Mouse (Mus musculus): Measurements from ENCODE around the gene AU041133.
"Not testable (repeated sequence)": the region's sequence is repeated elsewhere in the genome, so short reads cannot be mapped to it uniquely, and the experiment has no call there.

AU041133 gene

DNA sequence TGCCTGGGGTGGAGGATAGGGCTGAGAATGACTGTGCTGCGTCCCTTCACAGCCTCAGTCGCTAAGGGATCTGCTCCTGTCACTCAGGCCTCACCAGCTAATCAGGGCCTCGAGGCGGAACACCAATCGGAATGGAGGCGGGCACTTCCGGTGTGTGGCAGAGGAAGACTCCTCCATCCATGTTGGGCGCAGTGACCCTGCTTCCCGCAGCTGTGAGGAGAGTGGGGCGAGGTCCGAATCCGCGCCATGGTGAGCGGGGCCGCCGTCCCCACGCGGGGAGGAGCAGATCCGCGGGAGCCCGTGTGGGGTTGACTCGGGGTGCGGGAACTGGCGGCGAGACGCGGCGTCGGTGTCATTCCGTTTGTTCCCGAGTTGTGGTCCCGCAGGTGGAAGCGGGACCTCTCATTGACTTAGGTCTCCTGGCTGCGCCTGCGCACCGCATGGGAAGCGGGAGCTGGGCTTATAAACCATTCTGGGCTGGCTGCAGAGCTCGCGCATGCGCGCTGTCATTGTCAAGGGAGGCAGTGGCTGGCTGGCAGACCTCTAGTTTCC, at the start of gene AU041133:
TSS of gene AU041133 (plus strand) at position 164 of the 552 bp plus-strand sequence.
- DNase-seq (ENCODE audit: low spot score in 2 of 2), result peak; percentile 90 to 93

DNA sequence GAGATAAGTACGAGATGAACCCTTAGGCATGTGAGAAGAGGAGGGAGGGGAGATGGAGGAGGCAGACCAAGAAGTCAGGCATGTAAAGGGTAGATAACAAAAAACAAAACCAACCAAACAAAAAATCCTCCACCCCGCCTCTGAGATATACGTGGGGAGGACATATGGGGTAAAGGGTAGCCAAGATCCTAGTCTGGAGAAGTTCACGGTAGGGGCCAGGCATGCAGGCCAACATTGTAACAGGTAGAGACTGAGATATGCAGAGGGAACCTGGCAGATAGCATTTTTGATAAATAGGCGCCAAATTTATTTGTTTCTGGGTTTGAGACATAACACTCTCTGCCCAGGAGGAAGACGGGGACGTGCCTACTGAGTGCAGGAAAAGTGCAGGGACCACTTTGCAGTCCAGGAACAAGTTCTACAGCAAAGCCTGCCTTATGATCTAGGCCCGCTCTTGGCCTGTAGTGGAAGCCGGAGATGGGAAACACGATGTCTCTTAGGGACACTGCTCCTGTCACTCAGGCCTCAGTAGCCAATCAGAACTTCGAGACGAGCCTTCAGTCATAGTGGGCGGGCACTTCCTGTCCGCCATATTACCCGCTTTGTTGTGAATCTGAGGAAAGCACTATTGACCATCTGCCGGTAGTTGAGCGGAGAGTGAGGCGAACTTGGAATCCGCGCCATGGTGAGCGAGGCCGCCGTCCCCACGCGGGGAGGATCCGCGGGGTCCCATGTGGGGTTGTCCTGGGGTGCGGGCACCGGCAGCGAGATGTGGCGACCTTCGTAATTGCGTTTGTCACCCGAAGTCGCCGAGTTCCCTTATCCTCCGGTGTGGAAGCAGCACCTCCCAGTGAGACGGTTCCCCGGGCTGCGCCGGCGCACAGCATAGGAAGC, 44.8 kb upstream of the AU041133 start, which contains the start of gene BC024063:
TSS of gene BC024063 (plus strand) at position 626 of the 894 bp plus-strand sequence.
- peak; percentile 58 to 71 for DNase-seq (ENCODE audit: low spot score in 2 of 2)

DNA sequence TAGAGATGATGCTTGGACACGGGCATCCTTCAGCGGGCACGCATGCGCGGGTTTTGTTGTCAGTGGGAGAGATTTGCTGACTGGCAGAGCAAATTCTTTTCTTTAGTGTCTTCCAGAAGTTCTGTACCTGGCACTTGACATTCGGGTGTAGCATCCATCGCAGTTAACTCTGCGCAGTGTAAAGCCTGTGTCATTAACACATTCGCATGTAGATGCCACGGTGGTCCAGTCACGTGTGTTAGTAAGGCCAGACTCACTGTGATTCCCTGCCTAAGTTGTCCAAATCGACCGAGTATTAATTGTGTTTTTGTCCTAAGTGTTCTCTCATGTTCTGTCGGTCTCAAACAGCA, 44.2 kb upstream of the AU041133 start:
- DNase-seq (ENCODE audit: low spot score in 2 of 2), result not testable (repeated sequence)

DNA sequence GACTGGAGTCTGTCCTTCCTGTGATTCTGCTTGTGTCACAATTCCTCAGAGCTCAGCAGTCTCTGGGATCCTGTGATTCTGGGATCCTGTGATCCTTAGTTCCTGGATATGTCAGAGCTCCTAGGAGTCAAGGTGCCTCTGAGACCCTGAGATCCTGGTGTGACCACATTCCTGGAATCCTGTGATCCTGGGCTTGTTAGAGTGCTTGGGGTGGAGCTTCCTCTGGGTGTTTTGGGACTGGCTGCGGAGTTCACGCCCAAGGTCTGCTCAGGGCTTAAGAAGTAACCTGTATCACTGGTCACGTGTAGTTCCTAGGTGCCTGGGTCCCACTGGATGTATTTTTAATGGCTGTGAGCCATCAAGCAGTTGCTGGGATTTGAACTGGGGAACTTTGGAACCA, 10.6 kb upstream of the AU041133 start:
- DNase-seq (ENCODE audit: low spot score in 2 of 2), result no peak

DNA sequence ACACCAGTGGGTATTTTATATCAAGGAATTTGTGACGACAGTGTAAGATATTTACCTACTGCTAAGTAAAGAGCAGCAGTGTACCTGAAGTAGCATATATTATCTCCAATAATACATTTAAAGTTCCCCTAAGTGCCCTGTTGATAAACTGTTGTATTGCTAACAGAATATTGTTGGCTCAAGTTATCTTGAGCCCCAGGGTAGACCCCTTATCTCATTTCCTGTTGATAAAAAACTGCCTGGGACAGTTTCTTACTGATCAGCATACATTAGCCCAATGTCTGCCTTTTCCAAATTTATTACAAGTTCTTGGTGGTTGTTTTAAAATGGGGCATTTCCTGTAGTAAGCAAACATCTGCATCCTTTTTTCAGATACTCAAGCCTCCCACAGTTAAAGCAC, 17.5 kb downstream of the AU041133 start:
- no peak for DNase-seq (ENCODE audit: low spot score in 2 of 2)

DNA sequence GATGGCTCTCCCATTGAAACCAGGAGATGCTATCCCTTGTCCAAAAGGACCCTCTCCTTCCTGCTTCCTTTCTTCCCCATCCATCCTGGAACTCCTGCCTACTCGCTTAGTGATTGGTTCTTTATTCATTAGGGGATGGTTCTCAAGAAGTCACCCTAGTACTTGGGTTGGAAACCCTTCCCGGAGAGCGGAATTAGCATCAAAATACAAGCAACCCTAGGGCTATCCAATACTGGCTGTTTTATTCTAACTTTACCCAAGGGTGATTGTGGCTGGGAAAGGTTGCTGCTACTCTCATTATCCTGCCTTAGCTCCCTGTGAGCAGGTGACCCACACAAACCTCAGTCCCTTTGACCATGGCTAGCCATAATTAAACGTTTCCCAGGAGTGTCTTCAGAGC, 19.8 kb downstream of the AU041133 start:
- DNase-seq (ENCODE audit: low spot score in 2 of 2), result no peak

DNA sequence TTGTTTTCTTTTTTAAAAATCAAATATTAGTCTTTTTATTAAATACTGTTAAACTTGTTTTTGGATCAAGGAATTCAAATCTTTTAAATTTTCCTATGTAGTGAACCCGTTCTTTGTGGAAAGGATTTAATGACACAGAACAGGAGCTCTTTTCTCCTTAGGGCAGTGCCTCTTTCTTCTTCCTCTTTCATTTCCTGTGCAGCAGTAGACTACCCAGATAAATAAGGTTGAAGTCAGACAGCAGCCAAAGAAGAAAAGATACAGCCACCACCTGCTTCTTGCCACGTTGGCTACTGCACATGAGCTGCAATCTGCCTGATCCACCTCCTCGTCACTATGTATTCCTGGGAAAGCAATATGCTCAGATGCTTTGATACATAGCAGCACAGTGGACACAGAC, 40.0 kb downstream of the AU041133 start:
- DNase-seq (ENCODE audit: low spot score in 2 of 2), result no peak

DNA sequence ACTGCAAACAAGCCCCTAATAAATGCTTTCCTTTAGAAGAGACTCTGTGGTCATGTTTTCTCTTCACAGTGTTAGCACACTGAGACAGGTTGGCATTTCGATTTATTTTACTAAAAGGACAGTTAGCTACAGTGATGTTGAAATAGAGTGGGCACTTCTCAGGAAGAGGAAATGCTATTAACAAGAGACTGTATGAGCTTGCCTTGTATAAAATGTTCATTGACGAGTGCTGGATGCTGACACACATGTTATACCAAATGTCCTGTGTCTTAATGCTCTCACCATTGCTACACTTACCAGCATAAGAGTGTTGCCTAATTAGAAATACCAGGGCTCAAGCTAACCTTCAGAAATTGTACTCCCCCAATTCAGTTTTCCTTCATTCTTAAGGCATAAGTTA, 42.0 kb downstream of the AU041133 start:
- no peak for DNase-seq (ENCODE audit: low spot score in 2 of 2)

DNA sequence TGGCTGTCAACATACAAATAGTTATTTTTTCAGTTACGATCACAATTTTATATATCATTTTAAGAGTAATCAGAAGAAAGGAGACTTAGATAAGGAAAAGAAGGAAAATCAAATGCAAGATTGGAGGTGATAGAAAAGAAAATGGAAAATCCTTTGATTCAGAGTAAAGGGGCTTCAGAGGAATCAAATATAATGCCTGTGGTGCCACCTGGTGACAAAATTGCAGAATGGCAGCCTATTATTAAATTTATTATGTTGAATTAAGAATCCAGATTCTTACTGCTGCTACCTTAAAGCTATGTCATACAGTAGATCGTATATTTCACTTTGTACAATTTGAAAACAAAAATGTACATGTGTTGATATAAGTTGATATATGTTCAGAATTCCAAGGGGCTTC, 43.0 kb downstream of the AU041133 start:
- DNase-seq (ENCODE audit: low spot score in 2 of 2), result no peak

DNA sequence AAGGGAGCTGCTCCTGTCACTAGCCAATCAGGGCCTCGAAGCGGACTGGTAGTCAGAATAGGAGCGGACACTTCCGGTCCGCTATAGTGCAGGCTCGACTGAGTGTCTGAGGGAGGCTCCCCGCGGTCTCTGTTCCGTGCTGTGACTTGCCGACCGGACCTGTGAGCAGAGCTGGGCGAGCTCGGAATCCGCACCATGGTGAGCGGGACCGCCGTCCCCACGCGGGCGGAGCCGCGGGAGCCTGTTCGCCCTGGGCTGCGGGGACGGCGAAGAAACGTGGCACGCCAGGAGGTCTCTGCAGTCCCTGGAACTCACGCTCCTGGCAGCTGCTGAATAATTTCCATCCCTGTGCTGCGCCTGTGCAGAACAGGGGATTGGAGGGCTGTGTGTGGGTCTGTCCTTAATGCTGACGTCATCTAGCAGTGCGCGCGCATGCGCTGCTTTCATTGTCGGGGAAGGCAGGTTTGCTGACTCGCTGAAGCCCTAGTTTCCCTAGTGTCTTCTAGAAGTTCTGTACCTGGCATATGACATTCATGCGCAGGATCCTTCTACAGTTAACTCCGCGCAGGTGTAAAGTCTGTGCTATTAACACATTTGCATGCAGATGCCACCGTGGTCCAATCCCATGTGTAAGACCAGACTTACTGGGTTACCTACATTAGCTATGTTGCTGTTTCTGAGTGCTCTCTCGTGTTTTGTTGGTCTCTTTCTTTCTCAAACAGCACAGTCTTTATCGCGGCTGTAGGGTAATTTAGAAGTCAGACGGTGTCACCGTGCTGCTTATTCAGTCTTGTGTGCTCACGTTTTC, 50.6 kb downstream of the AU041133 start:
- peak; percentile 85 to 89 for DNase-seq (ENCODE audit: low spot score in 2 of 2)
